Mouse (Mus musculus) pancreas, adult 10 weeks (tissue): ENCODE measurements around the gene Gm3646. TPM values are rescaled to one million over a fixed set of nuclear protein-coding genes. Genes with fewer than 3 reads are reported as not detected.

Experiments used
- polyA plus RNA-seq: library from polyadenylated mRNA; stranded (reverse); fragments of 350-450 nt; fragmentation: Illumina TruSeq; extraction: RNeasy Lipid Tissue Mini Kit (QIAGEN cat#74804); gene quantifications from one replicate; pipeline ENCODE4 v1.2.3, GENCODE M21; 2015; ENCODE audit warnings: low read depth, low replicate concordance; ENCODE audit not compliant: insufficient read depth

Gene Gm3646
- polyA plus RNA-seq, result not detected

GRCm38 (mm10) chr1:39805243-39805979 lies at the start of gene Gm3646:
Gene Gm3646 (minus strand): TSS chr1:39805332.

Other genes starting within 250 kb of the Gm3646 start
- 3.3 TPM for gene Rnf149, start 227.9 kb downstream of the Gm3646 start, polyA plus RNA-seq
- not detected for gene Creg2, start 153.9 kb downstream of the Gm3646 start, polyA plus RNA-seq
- gene Rfx8, start 84.3 kb downstream of the Gm3646 start, polyA plus RNA-seq, result not detected
- gene Map4k4, start 95.6 kb upstream of the Gm3646 start, polyA plus RNA-seq, result 21.6 TPM